Mouse (Mus musculus) spleen, adult 2 months (tissue): ENCODE measurements around the gene Olfr1382. TPM values are rescaled to one million over a fixed set of nuclear protein-coding genes. Genes with fewer than 3 reads are reported as not detected.
"Not testable (repeated sequence)": the region's sequence is repeated elsewhere in the genome, so short reads cannot be mapped to it uniquely, and the experiment has no call there.

Experiments
- DNase-seq, 2 experiments: peaks; one replicate each; pipeline versions ENCODE4 v3.0.0 to v3.0.0-alpha.2; 2012 to 2021; ENCODE audit warnings: low spot score in 2 of 2, low read depth in 1 of 2
- H3K27ac ChIP-seq: fragments of 200-500 bp; 2 replicates; pipeline ENCODE4 v1.5.1; 2012; ENCODE audit warnings: low read length, inconsistent platforms; ENCODE audit not compliant: insufficient read depth
- H3K27me3 ChIP-seq: fragments of 200-500 bp; 2 replicates; pipeline ENCODE4 v1.6.1; 2012; ENCODE audit warnings: mild to moderate bottlenecking, moderate library complexity, low read length, inconsistent platforms; ENCODE audit not compliant: control insufficient read depth, insufficient read depth
- H3K36me3 ChIP-seq: fragments of 200-500 bp; 2 replicates; pipeline ENCODE4 v1.6.1; 2012; ENCODE audit warnings: mild to moderate bottlenecking, low read length, inconsistent platforms; ENCODE audit not compliant: control insufficient read depth, insufficient read depth
- H3K4me1 ChIP-seq: fragments of 200-500 bp; 2 replicates; pipeline ENCODE4 v1.6.1; 2011; ENCODE audit warnings: inconsistent platforms; ENCODE audit not compliant: control insufficient read depth, insufficient read depth, insufficient read length
- H3K4me3 ChIP-seq: fragments of 200-500 bp; 2 replicates; pipeline ENCODE4 v1.5.1; 2011; ENCODE audit warnings: mild to moderate bottlenecking, inconsistent platforms; ENCODE audit not compliant: insufficient read depth, insufficient read length; ENCODE audit errors: extremely low read depth
- CTCF ChIP-seq: fragments of 200-500 bp; IDR thresholded peaks from 2 replicates; pipeline ENCODE4 v1.5.1; 2011; ENCODE audit warnings: mild to moderate bottlenecking, inconsistent platforms; ENCODE audit not compliant: insufficient read depth, insufficient read length, insufficient replicate concordance; ENCODE audit errors: extremely low read depth
- POLR2A ChIP-seq: fragments of 200-500 bp; IDR thresholded peaks from 2 replicates; pipeline ENCODE4 v1.6.1; 2011; ENCODE audit warnings: low read depth, low read length, inconsistent platforms
- WGBS: fragments of 180-500 bp; shearing (Covaris S2); methylation state at CpG from one replicate; pipeline ENCODE4 v1.1.7; 2018; 5-methylcytosine and 5-hydroxymethylcytosine counted together
- polyA plus RNA-seq: library from polyadenylated mRNA; depleted of rRNA; stranded (reverse); fragments of >200 nt; gene quantifications from 2 replicates; pipeline ENCODE4 v1.2.3, GENCODE M21; 2012; rRNA removed

The Olfr1382 gene
- not detected in 2 replicates for polyA plus RNA-seq

DNA sequence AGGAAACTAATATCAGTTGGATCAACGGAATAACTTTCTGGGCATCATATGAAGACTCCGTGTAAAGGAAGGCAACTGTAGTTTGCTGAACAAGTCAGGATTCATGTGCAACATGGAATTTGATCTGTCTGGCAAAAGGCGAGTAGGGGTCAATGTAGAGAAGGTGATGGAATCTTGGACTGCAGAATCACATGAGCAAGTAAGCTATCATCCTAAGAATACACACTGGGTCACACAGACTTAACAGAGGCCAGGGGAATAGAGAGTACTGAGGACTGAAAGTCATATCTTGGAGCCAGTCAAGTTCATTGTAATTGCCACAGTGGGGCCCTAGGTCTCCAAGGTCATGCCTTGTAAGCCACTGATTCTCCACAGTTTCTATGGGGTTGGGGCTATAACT, at the start of gene Olfr1382:
Gene Olfr1382, plus strand, starts transcription at position 301 of the 400 bp plus-strand sequence.
- no peaks in the 10 kb centered on the region for H3K36me3 ChIP-seq
- H3K4me1 ChIP-seq = no peaks in the 10 kb centered on the region
- TF ChIP-seq CTCF (no peak), POLR2A (no peak)
- H3K4me3 ChIP-seq = no peak within 1 kb of the TSS
- WGBS = 83% methylated on average over 3 of the region's 3 CpGs
- no peak for DNase-seq
- H3K27ac ChIP-seq = no peak within 1 kb of the TSS
- no peaks in the 10 kb centered on the region for H3K27me3 ChIP-seq

DNA sequence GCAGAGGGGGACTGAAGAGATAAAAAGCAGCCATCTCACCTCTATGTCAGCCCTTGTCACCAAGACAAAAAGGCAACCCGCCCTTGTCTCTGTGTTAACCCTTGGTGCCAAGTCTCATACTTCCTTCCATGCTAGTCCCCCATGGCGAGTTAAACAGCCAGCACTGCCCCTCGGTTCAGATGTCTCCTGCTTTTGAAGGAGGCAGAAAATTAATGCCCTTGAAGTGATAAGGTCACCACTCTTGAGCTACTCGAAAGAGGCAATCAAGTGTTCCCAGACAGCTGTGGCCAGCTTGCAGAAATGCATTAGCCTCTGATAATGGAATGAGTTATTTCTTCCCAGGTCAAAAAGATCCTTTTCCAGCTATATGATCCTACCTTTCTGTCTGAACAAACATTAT, 42.1 kb upstream of the Olfr1382 start:
- 66% methylated on average over 4 of the region's 4 CpGs for WGBS
- Histone ChIP-seq H3K36me3 (no peaks in the 10 kb centered on the region), H3K27me3 (no peaks in the 10 kb centered on the region), H3K4me3 (no peak overlapping the region), H3K27ac (no peak overlapping the region), H3K4me1 (no peaks in the 10 kb centered on the region)
- TF ChIP-seq CTCF (no peak), POLR2A (no peak)
- DNase-seq = no peak

DNA sequence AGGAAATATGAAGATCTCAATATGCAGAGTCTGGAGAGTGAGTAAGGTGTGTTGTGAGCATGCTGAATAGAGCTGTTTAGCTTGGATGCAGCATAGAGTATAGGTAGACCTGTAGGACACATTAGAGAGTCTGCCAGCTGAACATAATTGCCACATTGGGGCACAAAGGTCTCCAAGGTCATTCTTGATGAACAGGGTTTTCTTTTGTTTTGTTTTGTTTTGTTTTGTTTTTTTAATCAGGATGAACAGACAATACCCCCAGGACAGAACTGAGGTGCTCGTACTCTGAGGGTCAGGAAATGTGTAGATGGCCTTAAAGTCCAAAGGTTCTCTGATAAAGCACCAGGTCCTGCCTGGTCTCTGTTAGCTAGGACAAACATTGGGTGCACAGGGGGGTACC, 39.3 kb upstream of the Olfr1382 start, which contains the start of gene Olfr1385:
Gene Olfr1385, plus strand, starts transcription at position 301 of the 400 bp plus-strand sequence.
- H3K4me3 ChIP-seq, H3K27me3 ChIP-seq, H3K27ac ChIP-seq, H3K36me3 ChIP-seq, DNase-seq, H3K4me1 ChIP-seq: not testable (repeated sequence)
- WGBS = 68% methylated on average over 1 of the region's 1 CpGs

DNA sequence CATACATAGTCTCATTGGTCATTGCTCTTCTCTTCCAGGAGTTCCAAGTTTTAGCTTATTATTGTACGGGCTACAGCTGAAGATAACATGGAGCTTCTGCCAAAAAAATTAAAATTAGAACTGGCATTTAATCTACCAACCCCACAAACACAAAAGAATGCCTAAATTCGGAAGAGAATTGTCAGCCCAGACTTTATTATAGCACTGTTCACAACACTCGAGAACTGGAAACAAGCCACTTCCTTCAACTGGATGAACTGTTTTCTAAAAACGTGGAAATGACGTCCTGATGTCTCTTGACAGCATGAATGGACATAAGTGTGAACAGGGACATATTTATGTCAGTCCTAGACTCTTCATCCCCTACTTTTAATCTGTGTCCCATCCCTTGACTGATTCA, 10.0 kb upstream of the Olfr1382 start:
- no peak for DNase-seq
- WGBS = 60% methylated on average over 5 of the region's 5 CpGs
- Histone ChIP-seq H3K27ac (no peak overlapping the region), H3K4me1 (no peaks in the 10 kb centered on the region), H3K36me3 (no peaks in the 10 kb centered on the region), H3K27me3 (no peaks in the 10 kb centered on the region), H3K4me3 (no peak overlapping the region)
- no peak for TF ChIP-seq CTCF
- TF ChIP-seq POLR2A = no peak

DNA sequence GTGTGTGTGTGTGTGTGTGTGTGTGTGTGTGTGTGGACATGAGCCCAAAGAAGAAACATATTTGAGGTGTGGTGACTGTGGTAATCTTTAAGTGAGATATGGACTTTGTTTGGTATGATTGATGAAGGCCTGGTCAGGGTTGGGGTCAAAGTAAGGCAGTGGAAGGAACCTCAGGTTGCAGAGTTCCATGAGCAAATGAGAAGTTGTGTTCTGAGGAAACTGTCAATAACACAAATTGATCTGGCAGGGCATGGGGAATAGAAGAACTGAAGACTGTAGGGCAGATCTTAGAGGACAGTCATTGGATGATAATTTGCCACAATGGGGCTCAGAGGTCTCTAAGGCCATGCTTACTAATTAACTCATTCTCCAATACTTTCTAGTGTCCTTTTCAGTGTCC, 8.7 kb upstream of the Olfr1382 start, which contains the start of gene Olfr1383:
Gene Olfr1383, plus strand, starts transcription at position 301 of the 400 bp plus-strand sequence.
- DNase-seq = no peak
- Histone ChIP-seq H3K4me3 (no peak within 1 kb of the TSS), H3K27ac (no peak within 1 kb of the TSS), H3K4me1 (no peaks in the 10 kb centered on the region), H3K36me3 (no peaks in the 10 kb centered on the region), H3K27me3 (no peaks in the 10 kb centered on the region)
- TF ChIP-seq POLR2A = no peak
- TF ChIP-seq CTCF = no peak

DNA sequence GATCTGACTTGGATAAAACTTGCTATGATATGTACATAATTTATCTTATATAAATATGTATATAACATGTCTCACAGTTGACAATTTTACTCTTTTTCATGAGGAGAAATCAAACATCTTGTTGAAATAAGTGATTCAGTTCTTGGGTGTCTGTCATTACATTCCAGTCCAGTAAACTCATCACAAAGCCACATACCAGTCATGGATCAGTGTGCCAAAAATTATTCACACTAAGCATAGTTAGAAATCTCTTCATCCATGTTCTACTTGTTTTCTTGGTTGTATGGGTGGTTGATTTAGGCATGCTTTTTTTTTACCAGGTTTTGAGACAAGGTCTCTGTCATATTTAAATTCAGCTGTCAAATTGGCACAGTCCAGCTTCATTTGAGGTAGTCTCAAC, 4.7 kb downstream of the Olfr1382 start:
- Histone ChIP-seq H3K4me1 (no peaks in the 10 kb centered on the region), H3K27me3 (no peaks in the 10 kb centered on the region), H3K27ac (no peak overlapping the region), H3K4me3 (no peak overlapping the region), H3K36me3 (no peaks in the 10 kb centered on the region)
- TF ChIP-seq CTCF = no peak
- TF ChIP-seq POLR2A = no peak
- DNase-seq = no peak

DNA sequence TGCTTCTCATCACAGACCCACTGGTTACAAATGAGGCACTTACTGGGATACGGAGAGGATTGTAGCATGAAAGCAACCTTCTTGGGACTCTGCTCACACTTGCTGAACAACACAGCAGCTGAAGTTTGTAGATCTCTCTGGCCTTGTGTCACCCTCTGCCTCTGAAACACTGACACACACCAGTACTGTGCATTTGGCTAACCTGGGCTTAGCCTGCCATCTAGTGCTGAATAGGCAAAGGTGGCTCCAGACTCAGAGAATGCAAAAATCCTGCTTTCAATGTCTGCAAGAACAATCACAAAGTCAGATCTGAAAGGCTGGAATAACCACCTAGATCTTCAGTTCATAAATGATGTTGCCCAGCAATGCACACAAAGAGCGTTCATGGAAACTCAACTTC, 8.6 kb downstream of the Olfr1382 start:
- H3K27ac ChIP-seq, DNase-seq, H3K4me3 ChIP-seq, H3K27me3 ChIP-seq, H3K4me1 ChIP-seq, H3K36me3 ChIP-seq: not testable (repeated sequence)
- WGBS = 87% methylated on average over 2 of the region's 2 CpGs

DNA sequence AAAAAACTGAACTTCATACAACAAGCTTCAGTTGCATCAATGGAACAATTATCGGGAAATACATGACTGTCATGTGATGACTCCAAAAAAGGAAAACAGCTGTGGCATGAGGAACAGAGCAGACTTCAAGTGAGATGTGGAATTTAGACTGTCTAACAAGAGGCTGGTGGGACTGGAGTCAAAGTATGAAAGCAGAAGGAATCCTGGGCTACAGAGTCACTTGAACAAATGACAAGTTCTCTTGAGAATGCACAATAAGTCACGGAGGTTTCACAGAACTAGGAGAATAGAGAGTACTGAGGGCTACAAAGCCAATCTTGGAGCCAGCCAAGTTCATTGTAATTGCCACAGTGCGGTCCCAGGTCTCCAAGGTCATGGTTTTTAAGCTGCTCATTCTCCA, 15.1 kb downstream of the Olfr1382 start, which contains the start of gene Olfr1381:
Gene Olfr1381, plus strand, starts transcription at position 301 of the 400 bp plus-strand sequence.
- H3K4me1 ChIP-seq, H3K36me3 ChIP-seq, H3K27me3 ChIP-seq, DNase-seq, H3K4me3 ChIP-seq, H3K27ac ChIP-seq: not testable (repeated sequence)
- WGBS = 78% methylated on average over 3 of the region's 3 CpGs

DNA sequence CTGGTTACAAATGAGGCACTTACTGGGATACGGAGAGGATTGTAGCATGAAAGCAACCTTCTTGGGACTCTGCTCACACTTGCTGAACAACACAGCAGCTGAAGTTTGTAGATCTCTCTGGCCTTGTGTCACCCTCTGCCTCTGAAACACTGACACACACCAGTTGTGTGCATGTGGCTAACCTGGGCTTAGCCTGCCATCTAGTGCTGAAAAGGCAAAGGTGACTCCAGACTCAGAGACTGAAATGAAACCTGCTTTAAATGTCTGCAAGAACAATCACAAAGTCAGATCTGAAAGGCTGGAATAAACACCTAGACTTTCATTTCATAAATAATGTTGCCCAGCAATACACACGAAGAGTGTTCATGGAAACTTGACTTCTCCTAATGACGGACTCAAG, 26.0 kb downstream of the Olfr1382 start:
- not testable (repeated sequence) for DNase-seq, H3K27ac ChIP-seq, H3K4me1 ChIP-seq, H3K4me3 ChIP-seq, H3K36me3 ChIP-seq, H3K27me3 ChIP-seq
- 83% methylated on average over 3 of the region's 3 CpGs for WGBS

DNA sequence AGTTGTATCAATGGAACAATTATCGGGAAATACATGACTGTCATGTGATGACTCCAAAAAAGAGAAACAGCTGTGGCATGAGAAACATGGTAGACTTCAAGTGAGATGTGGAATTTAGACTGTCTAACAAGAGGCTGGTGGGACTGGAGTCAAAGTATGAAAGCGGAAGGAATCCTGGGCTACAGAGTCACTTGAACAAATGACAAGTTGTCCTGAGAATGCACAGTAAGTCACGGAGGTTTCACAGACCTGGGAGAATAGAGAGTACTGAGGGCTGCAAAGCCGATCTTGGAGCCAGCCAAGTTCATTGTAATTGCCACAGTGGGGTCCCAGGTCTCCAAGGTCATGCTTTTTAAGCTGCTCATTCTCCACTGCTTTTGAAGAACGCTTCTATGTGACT, 28.5 kb downstream of the Olfr1382 start, which contains the start of gene Olfr1380:
Gene Olfr1380, plus strand, starts transcription at position 301 of the 400 bp plus-strand sequence.
- not testable (repeated sequence) for H3K4me1 ChIP-seq, H3K27me3 ChIP-seq, DNase-seq, H3K27ac ChIP-seq, H3K36me3 ChIP-seq, H3K4me3 ChIP-seq
- 78% methylated on average over 5 of the region's 5 CpGs for WGBS

DNA sequence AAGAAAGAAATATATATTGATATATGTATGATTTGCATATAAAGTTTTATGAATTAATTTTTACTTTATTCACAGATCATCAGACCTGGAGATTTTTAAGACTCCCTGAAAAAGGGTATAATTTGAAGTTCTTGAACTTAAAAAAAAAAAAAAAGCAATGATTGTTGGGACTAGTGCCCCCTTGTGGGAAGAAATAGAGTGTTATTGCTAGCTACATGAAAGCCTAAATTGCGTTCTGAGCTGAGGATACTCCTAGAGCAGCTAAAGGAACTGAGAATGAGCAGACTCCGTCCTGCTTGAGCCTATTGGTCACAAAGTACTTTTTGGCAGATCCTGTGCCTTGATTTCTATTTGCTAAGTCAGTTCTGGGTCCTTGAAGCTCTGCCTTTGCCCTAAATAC, 47.0 kb downstream of the Olfr1382 start:
- H3K4me3 ChIP-seq, H3K36me3 ChIP-seq, H3K27me3 ChIP-seq, H3K27ac ChIP-seq, DNase-seq, H3K4me1 ChIP-seq: not testable (repeated sequence)
- 40% methylated on average over 2 of the region's 2 CpGs for WGBS
